Mouse (Mus musculus) kidney, adult 2 months (tissue): ENCODE measurements at regions not wholly inside any gene's neighbourhood (a gene's known extent, or its start where the extent isn't known, plus 50 kb on each side); places are given as distances from the start of the nearest gene placed in this dataset.

Experiments used
- CTCF ChIP-seq: fragments of 200-500 bp; conservative IDR thresholded peaks from 2 replicates; pipeline ENCODE4 v1.5.1; 2011; ENCODE audit warnings: low read depth, mild to moderate bottlenecking, control low read depth, low read length, moderate library complexity, mixed read lengths; ENCODE audit not compliant: insufficient read depth, insufficient read length
- POLR2A ChIP-seq: fragments of 200-500 bp; IDR thresholded peaks from one replicate; pipeline ENCODE4 v1.6.1; 2011; ENCODE audit warnings: low read depth, low read length, control low read depth

DNA sequence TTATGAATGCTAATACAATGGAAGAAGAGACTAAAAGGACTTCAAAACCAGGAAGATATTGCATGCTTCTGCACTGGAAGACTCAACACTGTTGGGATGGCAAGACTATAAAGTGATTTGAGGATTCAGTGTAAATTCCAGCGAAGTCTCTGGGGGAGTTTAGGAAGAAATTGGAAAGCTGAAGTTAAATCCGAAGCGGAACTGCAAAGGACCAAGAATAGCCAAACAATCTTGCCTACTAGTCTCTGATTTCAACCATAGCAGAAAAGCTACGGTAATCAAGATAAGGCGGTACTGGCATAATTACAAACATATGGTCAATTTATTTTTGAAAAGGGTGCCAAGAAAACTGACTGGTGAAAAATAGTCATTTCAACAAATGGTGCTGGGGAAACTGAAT lies 216.0 kb upstream of the Ppfia2 start:
- TF ChIP-seq CTCF (no peak), POLR2A (no peak)
